Mouse (Mus musculus) bone marrow macrophage, adult 2 months (primary cell): ENCODE measurements around the gene Top2b.

Experiments used
- CTCF ChIP-seq: IDR thresholded peaks from 2 replicates; pipeline ENCODE4 v1.5.1; 2012; ENCODE audit warnings: low read depth, mild to moderate bottlenecking, low read length, moderate library complexity
- POLR2A ChIP-seq: IDR thresholded peaks from 2 replicates; pipeline ENCODE4 v1.6.1; 2012; ENCODE audit warnings: mild to moderate bottlenecking, low read depth, low read length, borderline replicate concordance

DNA sequence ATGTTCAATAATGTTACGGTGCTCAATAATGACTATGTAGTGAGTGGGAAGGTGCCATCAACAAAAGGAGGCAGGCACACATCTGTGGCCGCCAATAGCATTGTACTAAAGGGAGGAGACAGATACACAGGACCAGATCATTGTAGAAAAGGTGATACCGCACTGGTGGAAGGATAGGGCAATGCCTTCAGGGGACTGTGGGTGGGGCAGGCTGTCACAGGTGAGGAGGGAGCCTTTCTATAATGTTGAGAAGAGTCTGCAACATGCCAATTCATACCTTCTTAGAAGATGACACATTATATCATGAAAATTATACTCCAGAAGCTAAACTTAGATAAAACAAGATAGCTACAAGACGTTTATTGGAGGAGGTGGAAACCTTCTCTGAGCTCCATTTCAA, 72.4 kb downstream of the Top2b start:
- TF ChIP-seq CTCF, result no peak
- no peak for TF ChIP-seq POLR2A
